Mouse (Mus musculus) heart, adult 2 months (tissue): ENCODE measurements at regions not wholly inside any gene's neighbourhood (a gene's known extent, or its start where the extent isn't known, plus 50 kb on each side); places are given as distances from the start of the nearest gene placed in this dataset.

Experiments
- CTCF ChIP-seq: fragments of 200-600 bp; IDR thresholded peaks from 2 replicates; pipeline ENCODE4 v1.8.1; 2022; ENCODE audit warnings: antibody characterized with exemption, mild to moderate bottlenecking, moderate library complexity
- POLR2A ChIP-seq: fragments of 200-500 bp; IDR thresholded peaks from 2 replicates; pipeline ENCODE4 v1.6.1; 2011; ENCODE audit warnings: mild to moderate bottlenecking, low read depth, low read length, control low read depth; ENCODE audit not compliant: insufficient read depth

DNA sequence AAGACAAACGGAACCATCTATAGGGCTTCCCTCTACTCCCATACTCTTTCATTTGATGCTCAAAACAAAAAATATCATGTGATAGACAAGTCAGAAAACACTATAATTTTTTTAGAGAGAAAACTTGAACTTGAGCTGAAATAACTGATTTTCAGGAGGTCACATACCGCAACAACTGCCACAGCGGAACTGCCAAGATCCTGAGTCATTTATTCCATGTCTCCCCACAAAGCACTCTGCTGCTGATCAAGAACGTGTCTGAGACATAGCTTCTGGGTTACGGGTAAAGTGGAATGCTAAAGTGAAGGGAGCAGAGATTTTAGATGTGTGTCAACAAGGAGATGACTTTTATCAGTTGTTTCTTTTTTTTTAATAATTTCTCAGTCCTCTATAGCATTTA is 122.8 kb upstream of the Col5a2 start:
- TF ChIP-seq CTCF (no peak), POLR2A (no peak)
